Mouse (Mus musculus): ENCODE results near the gene Gm21477.
"Not testable (repeated sequence)": the region's sequence is repeated elsewhere in the genome, so short reads cannot be mapped to it uniquely, and the experiment has no call there.

Gm21477 gene

DNA sequence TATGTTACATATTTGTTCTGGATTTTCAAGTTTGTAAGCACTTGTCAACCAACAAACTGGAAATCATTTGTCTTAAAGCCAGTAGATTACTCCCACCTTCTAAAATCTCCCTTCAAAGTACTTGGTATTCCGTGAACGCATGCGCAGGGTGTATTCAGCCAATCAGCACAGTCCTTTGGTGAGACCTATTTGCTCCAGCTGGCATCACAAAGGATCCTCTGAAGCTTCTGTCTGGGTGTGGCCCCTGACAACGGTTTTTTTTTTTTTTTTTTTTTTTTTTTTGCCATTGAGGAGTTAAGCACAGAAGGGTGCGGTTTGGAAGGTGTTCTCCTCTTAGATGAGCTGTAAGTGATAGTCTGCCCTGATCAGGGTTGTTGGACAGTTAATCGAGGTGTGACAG is at the start of gene Gm21477:
Gm21477 (plus strand) TSS at position 301 of the 400 bp plus-strand sequence.
- DNase-seq (ENCODE audit: low read depth, low spot score), result not testable (repeated sequence)

Data from A20 (cell line).